Mouse (Mus musculus) megakaryocyte, embryonic 14.5 days (primary cell): ENCODE measurements around the gene Lrp5. TPM values are rescaled to one million over a fixed set of nuclear protein-coding genes. Genes with fewer than 3 reads are reported as not detected.
A peak's percentile ranks its signal among the peaks of the same experiment; 100 is the strongest.
"Not testable (repeated sequence)": the region's sequence is repeated elsewhere in the genome, so short reads cannot be mapped to it uniquely, and the experiment has no call there.

Experiments used
- H3K27me3 ChIP-seq: replicated peaks from 2 replicates; pipeline ENCODE3; 2012; ENCODE audit warnings: inconsistent platforms
- H3K36me3 ChIP-seq: replicated peaks from 2 replicates; pipeline ENCODE3; 2012; ENCODE audit warnings: low read length, inconsistent platforms, mixed read lengths
- H3K4me1 ChIP-seq: 2 replicates; pipeline ENCODE4 v1.6.1; 2012; ENCODE audit warnings: inconsistent platforms
- H3K4me3 ChIP-seq: replicated peaks from 2 replicates; pipeline ENCODE3; 2012; ENCODE audit warnings: moderate library complexity, mild to moderate bottlenecking, inconsistent platforms
- H3K9me3 ChIP-seq: 2 replicates; pipeline ENCODE4 v1.6.1; 2012; ENCODE audit warnings: inconsistent platforms
- FLI1 ChIP-seq: IDR thresholded peaks from 2 replicates; pipeline ENCODE4 v1.6.1; 2012; ENCODE audit warnings: low read length, inconsistent platforms, mixed read lengths
- GATA1 ChIP-seq: IDR thresholded peaks from 3 replicates; pipeline ENCODE4 v1.6.1; 2012; ENCODE audit warnings: mixed read lengths, low read length, inconsistent platforms, borderline replicate concordance
- polyA plus RNA-seq: library from polyadenylated mRNA; stranded (reverse); fragments of >175 nt; gene quantifications from 2 replicates; pipeline ENCODE4 v1.2.3, GENCODE M21; 2012; ENCODE audit warnings: low replicate concordance; ENCODE audit not compliant: insufficient read depth

Lrp5 gene
- polyA plus RNA-seq, 1 experiment, result 18.0 TPM

GRCm38 (mm10) chr19:3593379-3594055 is 92.8 kb downstream of the Lrp5 start:
- peaks cover 5% of the 10 kb centered on the region; the same call in 1 of the 2 replicates for H3K9me3 ChIP-seq
- TF ChIP-seq FLI1 (no peak), GATA1 (no peak)
- peak overlapping the region; percentile 57 for H3K4me3 ChIP-seq
- H3K4me1 ChIP-seq, result peaks cover 45% of the 10 kb centered on the region
- peaks cover 57% of the 10 kb centered on the region for H3K36me3 ChIP-seq
- peaks cover 8% of the 10 kb centered on the region for H3K27me3 ChIP-seq

GRCm38 (mm10) chr19:3589968-3590367 is 96.4 kb downstream of the Lrp5 start:
- H3K4me3 ChIP-seq, result peak overlapping the region; percentile 8
- TF ChIP-seq GATA1, result no peak
- no peak for TF ChIP-seq FLI1
- peaks cover 57% of the 10 kb centered on the region for H3K4me1 ChIP-seq
- H3K9me3 ChIP-seq, result peaks cover 5% of the 10 kb centered on the region; the same call in 1 of the 2 replicates
- peaks cover 3% of the 10 kb centered on the region for H3K27me3 ChIP-seq
- peaks cover 48% of the 10 kb centered on the region for H3K36me3 ChIP-seq

- Histone ChIP-seq H3K27me3 (peaks cover 3% of the 10 kb centered on the region), H3K9me3 (peaks cover 2% of the 10 kb centered on the region; the same call in 1 of the 2 replicates), H3K4me3 (no peak overlapping the region), H3K36me3 (peaks cover 45% of the 10 kb centered on the region), H3K4me1 (peaks cover 57% of the 10 kb centered on the region)
- TF ChIP-seq FLI1 (no peak), GATA1 (no peak)
These were observed 96.8 kb downstream of the Lrp5 start for GRCm38 (mm10) chr19:3589547-3589946.

GRCm38 (mm10) chr19:3587729-3588128 is 98.6 kb downstream of the Lrp5 start:
- Histone ChIP-seq H3K4me1 (peaks cover 48% of the 10 kb centered on the region), H3K36me3 (peaks cover 36% of the 10 kb centered on the region)
- not testable (repeated sequence) for H3K4me3 ChIP-seq, H3K27me3 ChIP-seq, H3K9me3 ChIP-seq

GRCm38 (mm10) chr19:3586540-3586939 is 99.8 kb downstream of the Lrp5 start:
- no peak overlapping the region for H3K4me3 ChIP-seq
- H3K9me3 ChIP-seq, result no peaks in the 10 kb centered on the region
- TF ChIP-seq GATA1, result no peak
- TF ChIP-seq FLI1, result no peak
- H3K36me3 ChIP-seq, result peaks cover 27% of the 10 kb centered on the region
- H3K27me3 ChIP-seq, result no peaks in the 10 kb centered on the region
- H3K4me1 ChIP-seq, result peaks cover 36% of the 10 kb centered on the region

GRCm38 (mm10) chr19:3586026-3586425 is 100.3 kb downstream of the Lrp5 start:
- H3K36me3 ChIP-seq, result peaks cover 22% of the 10 kb centered on the region

GRCm38 (mm10) chr19:3581326-3581725 is 105.0 kb downstream of the Lrp5 start:
- H3K9me3 ChIP-seq, result no peaks in the 10 kb centered on the region
- no peak overlapping the region for H3K4me3 ChIP-seq
- no peaks in the 10 kb centered on the region for H3K27me3 ChIP-seq
- peaks cover 34% of the 10 kb centered on the region for H3K4me1 ChIP-seq
- TF ChIP-seq FLI1 (no peak), GATA1 (no peak)
- H3K36me3 ChIP-seq, result peaks cover 13% of the 10 kb centered on the region

More at GRCm38 (mm10) chr19:3586026-3586425, 100.3 kb downstream of the Lrp5 start:
- Histone ChIP-seq H3K27me3 (no peaks in the 10 kb centered on the region), H3K4me1 (peaks cover 35% of the 10 kb centered on the region), H3K9me3 (no peaks in the 10 kb centered on the region), H3K4me3 (no peak overlapping the region)
- TF ChIP-seq FLI1, result no peak
- no peak for TF ChIP-seq GATA1

GRCm38 (mm10) chr19:3577911-3578290 is 108.5 kb downstream of the Lrp5 start:
- Histone ChIP-seq H3K9me3 (no peaks in the 10 kb centered on the region), H3K27me3 (no peaks in the 10 kb centered on the region), H3K4me3 (peak overlapping the region; percentile 33), H3K36me3 (no peaks in the 10 kb centered on the region), H3K4me1 (peaks cover 50% of the 10 kb centered on the region)
- TF ChIP-seq GATA1 (no peak), FLI1 (no peak)

GRCm38 (mm10) chr19:3577265-3577910 is 109.0 kb downstream of the Lrp5 start:
- TF ChIP-seq FLI1 (no peak), GATA1 (no peak)
- Histone ChIP-seq H3K4me3 (peak overlapping the region; percentile 97), H3K4me1 (peaks cover 56% of the 10 kb centered on the region), H3K27me3 (no peaks in the 10 kb centered on the region), H3K36me3 (peaks cover 2% of the 10 kb centered on the region), H3K9me3 (no peaks in the 10 kb centered on the region)

- Histone ChIP-seq H3K27me3 (no peaks in the 10 kb centered on the region), H3K36me3 (peaks cover 4% of the 10 kb centered on the region), H3K4me1 (peaks cover 57% of the 10 kb centered on the region), H3K4me3 (peak overlapping the region; percentile 97), H3K9me3 (no peaks in the 10 kb centered on the region)
- no peak for TF ChIP-seq FLI1
These were observed 109.7 kb downstream of the Lrp5 start for GRCm38 (mm10) chr19:3576451-3577264.
